Mouse (Mus musculus) CD4-positive, CD25-positive, alpha-beta regulatory T cell, adult 4 months (primary cell): ENCODE results near the gene Notch2. TPM values are rescaled to one million over a fixed set of nuclear protein-coding genes. Genes with fewer than 3 reads are reported as not detected.

Source experiments
- ATAC-seq: one replicate; pipeline ENCODE4 v1.8.0; 2017
- polyA plus RNA-seq, 2 experiments: library from polyadenylated mRNA; unstranded; fragments of 100-300 nt; shearing (Covaris generic); gene quantifications; one replicate each; pipeline ENCODE4 v1.2.1; 2017

The Notch2 gene
- polyA plus RNA-seq, 2 experiments from 2014 or later, result 13.9 to 18.8 TPM

DNA sequence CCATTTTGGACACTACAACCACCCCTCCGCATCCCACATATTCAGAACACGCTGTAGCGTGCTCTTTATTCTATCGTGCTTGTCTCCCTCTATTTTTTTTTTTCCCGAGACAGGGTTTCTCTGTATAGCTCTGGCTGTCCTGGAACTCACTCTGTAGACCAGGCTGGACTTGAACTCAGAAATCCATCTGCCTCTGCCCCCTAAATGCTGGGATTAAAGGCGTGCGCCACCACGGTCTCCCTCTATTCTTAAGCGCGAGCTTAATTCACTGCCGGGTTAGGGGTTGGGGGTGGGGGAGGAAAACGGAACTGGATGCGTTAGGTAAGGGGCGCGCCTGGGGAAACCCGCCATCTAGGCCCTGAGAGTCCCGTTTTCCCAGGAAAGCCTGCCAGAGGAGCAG lies 147.0 kb downstream of the Notch2 start, which contains the start of gene Adam30:
Adam30 (plus strand) TSS at position 301 of the 400 bp plus-strand sequence.
- no peak for ATAC-seq

DNA sequence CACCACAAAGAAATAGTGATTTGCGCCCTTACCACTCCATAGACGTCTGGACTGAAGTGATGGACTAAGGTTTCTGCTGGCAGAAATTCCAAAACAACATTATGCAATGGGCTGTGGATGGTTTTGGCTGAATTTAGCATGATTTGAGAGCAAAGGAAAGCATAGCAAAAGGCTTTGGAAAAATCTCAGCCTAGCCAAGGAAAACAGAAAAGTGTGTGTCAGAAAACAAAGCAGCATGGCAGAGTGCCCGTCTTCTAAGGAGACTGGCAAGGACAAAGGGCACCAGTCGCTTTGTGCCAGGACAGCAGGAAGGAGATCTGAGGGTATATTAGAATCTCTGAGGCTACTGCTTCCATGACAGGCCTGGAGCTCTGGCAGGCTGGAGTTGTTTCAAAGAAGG lies 165.0 kb downstream of the Notch2 start:
- no peak for ATAC-seq

DNA sequence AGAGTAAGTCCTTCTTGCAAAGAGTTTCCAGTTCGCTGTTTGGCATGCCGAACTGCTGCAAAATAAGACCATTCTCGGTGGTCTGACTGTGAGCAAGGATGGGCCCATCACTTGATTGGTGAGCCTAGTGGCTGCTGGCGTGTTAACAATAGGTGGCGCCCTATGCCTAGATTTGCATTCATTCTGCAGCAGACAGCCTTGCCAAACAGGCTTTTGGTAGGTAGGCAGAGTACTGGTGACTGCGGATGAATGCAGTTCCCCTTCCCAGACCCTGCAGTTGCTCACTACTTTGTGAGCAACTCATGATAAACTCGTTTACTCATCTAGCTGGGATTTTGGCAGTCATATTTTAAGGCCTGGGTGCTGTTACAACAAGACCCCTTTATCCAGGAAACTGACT lies 167.5 kb downstream of the Notch2 start:
- ATAC-seq, result no peak

DNA sequence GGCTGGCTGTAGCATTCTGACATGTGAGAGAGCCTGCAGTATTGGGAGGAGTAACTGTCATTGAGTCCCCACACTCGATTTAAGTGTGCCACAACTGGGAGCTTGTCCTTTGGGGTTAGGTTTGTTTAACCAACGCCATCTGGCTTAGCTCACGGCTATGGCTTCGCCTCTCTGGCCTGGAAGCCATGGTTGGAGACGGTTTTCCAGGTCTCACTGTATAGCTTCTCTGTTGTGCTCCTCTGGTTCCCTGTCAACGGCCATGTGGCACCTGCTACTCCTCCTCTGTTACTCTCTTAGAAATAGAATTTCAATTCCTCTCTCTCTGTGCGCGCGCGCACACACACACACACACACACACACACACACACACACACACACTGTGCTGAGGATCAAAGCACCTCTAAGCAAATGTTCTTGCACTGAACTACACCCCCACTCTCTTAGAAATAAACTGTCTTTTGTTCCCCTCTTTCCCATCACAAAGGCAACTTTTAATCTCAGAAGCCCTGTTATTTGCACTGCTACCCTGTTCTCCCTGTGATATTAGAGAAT lies 171.9 kb downstream of the Notch2 start:
- no peak for ATAC-seq

DNA sequence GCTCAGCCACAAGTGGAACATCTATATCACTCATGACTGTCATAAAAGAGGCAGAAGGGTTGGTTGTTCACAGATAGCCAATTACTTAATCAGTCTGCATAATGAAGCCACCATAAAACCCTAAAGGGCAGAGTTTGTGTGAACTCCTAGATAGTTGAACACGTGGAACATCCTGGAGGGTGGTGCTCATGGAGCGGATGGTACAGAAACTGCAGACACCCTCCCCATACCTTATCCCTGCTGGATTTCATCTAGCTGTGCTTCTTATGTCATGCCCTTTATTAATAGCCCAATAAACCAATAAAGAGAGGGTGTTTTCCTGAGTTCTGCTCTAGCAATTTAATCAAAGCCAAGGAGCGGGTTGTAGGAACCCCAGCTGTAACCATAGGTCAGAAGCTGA lies 174.4 kb downstream of the Notch2 start:
- ATAC-seq, result no peak

DNA sequence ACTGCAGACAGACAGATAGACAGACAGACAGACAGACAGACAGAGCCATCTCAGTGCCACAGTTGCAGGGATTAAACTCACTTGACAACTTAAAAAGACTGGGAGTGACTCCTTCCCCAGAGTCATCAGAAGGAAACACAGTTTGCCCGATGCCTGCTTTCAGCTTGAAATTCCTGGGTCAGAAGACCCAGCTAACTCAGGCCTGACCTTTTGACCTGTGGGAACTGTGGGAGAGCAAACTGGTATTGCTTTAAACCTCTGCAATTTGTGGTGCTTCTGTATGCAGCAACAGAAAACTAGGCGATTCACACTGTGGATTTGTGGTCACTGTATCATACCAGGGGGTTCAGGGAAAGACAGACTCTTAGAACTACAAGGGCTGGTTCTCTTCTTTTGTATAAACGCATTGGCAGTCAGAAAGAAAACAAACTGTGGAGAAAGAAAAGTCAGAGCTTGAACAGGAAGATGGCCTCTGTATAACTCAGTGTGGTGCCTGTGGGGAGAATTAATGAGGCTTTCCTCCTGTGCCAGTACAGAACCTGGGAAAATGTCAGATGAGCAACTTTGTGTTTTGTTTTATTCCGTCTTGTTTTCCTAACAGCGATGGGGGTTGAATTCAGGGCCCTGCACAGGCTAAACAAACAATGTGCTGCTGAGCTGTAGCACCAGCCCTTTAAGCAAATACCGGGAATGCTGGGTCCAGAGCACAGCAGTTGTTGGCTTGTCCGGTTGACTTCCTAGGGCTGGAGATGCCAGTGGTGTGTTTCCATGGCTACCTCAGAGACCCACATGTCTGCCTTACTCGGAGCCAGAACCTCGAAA lies 184.6 kb downstream of the Notch2 start:
- ATAC-seq, result no peak

DNA sequence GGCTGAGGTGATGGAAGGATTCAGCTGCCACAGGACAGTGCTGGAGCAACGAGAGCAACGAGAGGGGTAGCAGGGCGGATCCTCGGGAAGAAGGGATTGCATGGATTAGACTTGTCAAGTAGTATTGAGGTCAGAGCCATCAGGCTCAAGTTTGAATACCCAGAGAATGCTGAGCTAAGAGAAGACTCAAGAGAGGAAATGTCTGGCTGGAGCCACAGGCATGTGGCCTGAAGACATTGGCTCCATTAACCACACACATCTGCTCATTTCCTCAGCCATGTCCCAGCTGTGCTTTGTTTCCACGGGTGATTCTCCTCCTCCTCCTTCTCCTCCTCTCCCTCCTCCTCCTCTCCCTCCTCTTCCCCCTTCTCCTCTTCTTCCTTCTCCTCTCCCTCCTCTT lies 186.4 kb downstream of the Notch2 start:
- ATAC-seq, result no peak

Other genes starting within 250 kb of the Notch2 start
- 10 to 100 TPM in 1 of 2 experiments, 1 to 10 TPM in 1; 7.5 to 10.3 TPM for gene Pde4dip, start 124.8 kb upstream of the Notch2 start, polyA plus RNA-seq
- 10 to 100 TPM; 80.3 to 83.7 TPM for gene Sec22b, start 112.3 kb upstream of the Notch2 start, polyA plus RNA-seq
- gene Adam30, start 147.1 kb downstream of the Notch2 start, polyA plus RNA-seq, result not detected
- gene Reg4, start 208.6 kb downstream of the Notch2 start, polyA plus RNA-seq, result not detected